Comparison of ENCODE assay signal across 8 mouse cellular contexts in genomic region chr9:14500023-14500915, GRCm38 (mm10). TPM values are rescaled to one million over a fixed set of nuclear protein-coding genes. Genes with fewer than 3 reads are reported as not detected.
DNase-seq lines count a peak whose midpoint lies in the region; ATAC-seq and TF ChIP-seq lines count a peak whose summit lies in the region.

TSS of gene Kdm4d (minus strand) at chr9:14500482.
TSS of gene Cwc15 (plus strand) at chr9:14500617.

- no peaks in the 10 kb centered on the region; the same call in none of the 2 replicates for H3K4me1 ChIP-seq in bone marrow, adult 2 months (ENCODE audit: control insufficient read depth, insufficient read depth, low read length)
- H3K4me1 ChIP-seq in embryonic facial prominence, embryonic 15.5 days, result peaks cover 10% of the 10 kb centered on the region
- H3K4me1 ChIP-seq in limb, embryonic 14.5 days (ENCODE audit: control insufficient read depth, insufficient read depth, low read length), result no peaks in the 10 kb centered on the region
- 0 out of 2 replicates have a peak, but pooled peaks cover 2% of the 10 kb centered on the region for H3K4me1 ChIP-seq in midbrain, postnatal 0 days (ENCODE audit: insufficient read depth, low read length)

- H3K4me3 ChIP-seq in bone marrow, adult 2 months (replicated peaks; ENCODE audit: control insufficient read depth, low read depth, low read length), result peak within 1 kb of the TSS; percentile 98
- peak within 1 kb of the TSS; percentile 85 for H3K4me3 ChIP-seq in embryonic facial prominence, embryonic 15.5 days (replicated peaks)
- H3K4me3 ChIP-seq in limb, embryonic 14.5 days (replicated peaks; ENCODE audit: low read length), result peak within 1 kb of the TSS; percentile 67
- peak within 1 kb of the TSS; percentile 53 for H3K4me3 ChIP-seq in midbrain, postnatal 0 days (ENCODE audit: low read depth, low read length)

- TF ChIP-seq CTCF in bone marrow, adult 2 months (IDR thresholded peaks at IDR 0.05; ENCODE audit: control insufficient read depth, insufficient read depth, low read length), result no peak
- peak; percentile 4; the same call in 1 of the 2 replicates for TF ChIP-seq CTCF in midbrain, postnatal 0 days (IDR thresholded peaks at IDR 0.05)

- H3K9me3 ChIP-seq in embryonic facial prominence, embryonic 15.5 days (replicated peaks), result no peaks in the 10 kb centered on the region
- H3K9me3 ChIP-seq in limb, embryonic 14.5 days (ENCODE audit: control insufficient read depth, low read length), result no peaks in the 10 kb centered on the region
- H3K9me3 ChIP-seq in midbrain, postnatal 0 days (ENCODE audit: low read length), result no peaks in the 10 kb centered on the region

- peak; percentile 98 for DNase-seq in 416B (ENCODE audit: low read depth)
- peak; percentile 96 for DNase-seq in heart, adult 8-10 months (ENCODE audit: low spot score)
- peak; percentile 97 for DNase-seq in kidney, adult 9 months
- peak; percentile 98 for DNase-seq in limb, embryonic 14.5 days (ENCODE audit: low spot score)
- DNase-seq in midbrain, postnatal 0 days (ENCODE audit: low spot score), result peak; percentile 100
- peak; percentile 82 to 91 for DNase-seq in spleen, postnatal 14 days (ENCODE audit: low spot score in 2 of 2)

- WGBS in bone marrow, adult 2 months, result under 1% methylated on average over 59 of the region's 59 CpGs
- under 1% methylated on average over 59 of the region's 59 CpGs for WGBS in embryonic facial prominence, embryonic 15.5 days
- under 1% methylated on average over 59 of the region's 59 CpGs for whole genome bisulfite sequencing in limb, embryonic 14.5 days
- under 1% methylated on average over 59 of the region's 59 CpGs for WGBS in midbrain, postnatal 0 days

- H3K27me3 ChIP-seq in embryonic facial prominence, embryonic 15.5 days, result no peaks in the 10 kb centered on the region
- H3K27me3 ChIP-seq in limb, embryonic 14.5 days (ENCODE audit: control insufficient read depth, insufficient read depth, low read length), result no peaks in the 10 kb centered on the region
- H3K27me3 ChIP-seq in midbrain, postnatal 0 days (ENCODE audit: insufficient read depth, low read length), result no peaks in the 10 kb centered on the region

- TF ChIP-seq POLR2A in bone marrow, adult 2 months (IDR thresholded peaks at IDR 0.05; ENCODE audit: borderline replicate concordance, control insufficient read depth, low read depth, low read length), result no peak; the same call in 1 of the 2 replicates
- peak; percentile 33; the same call in 1 of the 2 replicates for TF ChIP-seq POLR2A in limb, embryonic 14.5 days (IDR thresholded peaks at IDR 0.05; ENCODE audit: borderline replicate concordance, extremely low read depth, insufficient read depth, insufficient read length)

- H3K9ac ChIP-seq in embryonic facial prominence, embryonic 15.5 days, result peak within 1 kb of the TSS; percentile 80
- peak within 1 kb of the TSS; percentile 78 for H3K9ac ChIP-seq in limb, embryonic 14.5 days (ENCODE audit: low read depth, low read length, severe bottlenecking)
- peak within 1 kb of the TSS; percentile 75 for H3K9ac ChIP-seq in midbrain, postnatal 0 days (replicated peaks; ENCODE audit: low read length, poor library complexity, severe bottlenecking)

- ATAC-seq in embryonic facial prominence, embryonic 15.5 days (ENCODE audit: insufficient number of reproducible peaks, low FRiP score, low TSS enrichment, low read depth), result peak; percentile 99
- ATAC-seq in limb, embryonic 14.5 days (ENCODE audit: low FRiP score, low read depth), result peak; percentile 99
- ATAC-seq in midbrain, postnatal 0 days (ENCODE audit: low FRiP score), result peak; percentile 98

- peak within 1 kb of the TSS; percentile 76 for H3K27ac ChIP-seq in bone marrow, adult 2 months (ENCODE audit: control insufficient read depth, insufficient read depth, low read depth, low read length, poor library complexity)
- H3K27ac ChIP-seq in embryonic facial prominence, embryonic 15.5 days (replicated peaks), result peak within 1 kb of the TSS; percentile 76
- peak within 1 kb of the TSS; percentile 63 for H3K27ac ChIP-seq in limb, embryonic 14.5 days (replicated peaks; ENCODE audit: low read depth, low read length)
- peak within 1 kb of the TSS; percentile 75 for H3K27ac ChIP-seq in midbrain, postnatal 0 days (ENCODE audit: low read depth, low read length)

- peak within 1 kb of the TSS; percentile 66 for H3K4me2 ChIP-seq in embryonic facial prominence, embryonic 15.5 days (replicated peaks)
- peak within 1 kb of the TSS; percentile 66 for H3K4me2 ChIP-seq in limb, embryonic 14.5 days (replicated peaks; ENCODE audit: low read depth, low read length, severe bottlenecking)
- H3K4me2 ChIP-seq in midbrain, postnatal 0 days (ENCODE audit: low read depth, low read length, poor library complexity, severe bottlenecking), result peak within 1 kb of the TSS; percentile 75

- peaks cover 30% of the 10 kb centered on the region for H3K36me3 ChIP-seq in embryonic facial prominence, embryonic 15.5 days
- H3K36me3 ChIP-seq in limb, embryonic 14.5 days (ENCODE audit: control insufficient read depth, insufficient read depth, low read length), result peaks cover 31% of the 10 kb centered on the region
- peaks cover 17% of the 10 kb centered on the region; the same call in 1 of the 2 replicates for H3K36me3 ChIP-seq in midbrain, postnatal 0 days (ENCODE audit: insufficient read depth, low read length)

RNA-seq across cellular contexts. Expression of gene Kdm4d, which starts in this region (rescaled TPM):
- polyA plus RNA-seq in bone marrow, adult 2 months (2011; ENCODE audit: insufficient read depth, insufficient read length, low replicate concordance, missing spikeins), result not detected in 2 replicates
- polyA plus RNA-seq in embryonic facial prominence, embryonic 15.5 days (2015; fragmentation: Nextera tagmentation; extraction: Ambion mirVana), result 0.55 and 0.85 TPM in 2 replicates
- not detected for total RNA-seq in heart, adult 8-10 months (2022)
- polyA plus RNA-seq in limb, embryonic 14.5 days (2012; rRNA removed), result 0.20 and 0.35 TPM in 2 replicates
- polyA plus RNA-seq in limb, embryonic 14.5 days (2014; fragmentation: Nextera tagmentation; extraction: Ambion mirVana), result 0.21 and 0.63 TPM in 2 replicates
- total RNA-seq in midbrain, postnatal 0 days (2014; rRNA removed), result 1.4 and 2.2 TPM in 2 replicates
- polyA plus RNA-seq in midbrain, postnatal 0 days (2015; fragmentation: Nextera tagmentation; extraction: Ambion mirVana), result 1.6 and 2.1 TPM in 2 replicates

RNA-seq across cellular contexts. Expression of gene Cwc15, which starts in this region (rescaled TPM):
- 59.8 and 65.6 TPM in 2 replicates for polyA plus RNA-seq in bone marrow, adult 2 months (2011; ENCODE audit: insufficient read depth, insufficient read length, low replicate concordance, missing spikeins)
- 144 and 152 TPM in 2 replicates for polyA plus RNA-seq in embryonic facial prominence, embryonic 15.5 days (2015; fragmentation: Nextera tagmentation; extraction: Ambion mirVana)
- 10 to 100 TPM; 58.2 to 79.0 (median 69.0) TPM for total RNA-seq in heart, adult 8-10 months (2022)
- 41.8 and 94.6 TPM in 2 replicates for polyA plus RNA-seq in limb, embryonic 14.5 days (2012; rRNA removed)
- polyA plus RNA-seq in limb, embryonic 14.5 days (2014; fragmentation: Nextera tagmentation; extraction: Ambion mirVana), result 138 and 146 TPM in 2 replicates
- total RNA-seq in midbrain, postnatal 0 days (2014; rRNA removed), result 50.4 and 57.5 TPM in 2 replicates
- polyA plus RNA-seq in midbrain, postnatal 0 days (2015; fragmentation: Nextera tagmentation; extraction: Ambion mirVana), result 140 and 142 TPM in 2 replicates

Comparison
In these comparisons a context has a peak if more than half of its experiments do, and no peak if none do; other contexts are left out.
1. Peak in every context shown above with its lines: DNase-seq, ATAC-seq, H3K4me3 ChIP-seq and H3K27ac ChIP-seq.